Mouse (Mus musculus): ENCODE data around the gene Cnn2.
"Not testable (repeated sequence)": the region's sequence is repeated elsewhere in the genome, so short reads cannot be mapped to it uniquely, and the experiment has no call there.

Cnn2 gene

DNA sequence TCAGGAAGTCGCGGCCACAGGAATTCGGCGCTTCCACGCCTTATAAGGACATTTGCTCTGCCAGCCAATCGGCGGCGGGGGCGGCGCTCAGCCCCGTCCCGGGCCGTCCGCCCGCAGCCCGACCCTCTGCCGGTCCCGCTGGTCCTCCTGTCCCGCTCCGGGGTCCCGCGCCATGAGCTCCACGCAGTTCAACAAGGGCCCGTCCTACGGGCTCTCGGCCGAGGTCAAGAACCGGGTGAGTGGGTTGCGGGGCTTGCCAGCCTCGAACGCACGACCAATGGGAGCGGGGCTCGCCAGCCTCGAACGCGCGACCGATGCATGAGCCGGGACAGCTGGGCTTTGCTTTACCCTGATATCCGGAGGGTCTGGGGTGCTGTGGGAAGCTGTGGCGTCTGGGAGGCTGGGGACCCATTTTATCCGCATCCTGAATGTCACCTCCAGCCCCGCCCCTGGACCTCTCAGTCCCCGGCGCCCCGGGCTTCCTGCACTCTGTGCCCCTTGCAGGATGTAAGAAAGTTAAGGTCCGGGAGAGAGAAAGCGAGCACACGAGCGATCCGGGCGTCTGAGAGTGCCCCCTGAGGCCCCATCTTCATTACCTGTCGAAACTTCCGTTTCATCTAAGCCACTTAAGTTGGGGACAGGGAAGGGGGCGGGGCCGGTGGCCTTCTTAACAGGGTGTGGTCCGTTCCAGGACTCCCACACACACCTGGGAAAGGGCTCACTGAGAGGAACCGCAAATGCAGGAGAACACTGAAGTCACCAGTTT lies at the start of gene Cnn2:
Gene Cnn2, plus strand, starts transcription at position 79 of the 766 bp plus-strand sequence.
- DNase-seq = peak; percentile 34

GRCm38 (mm10) chr10:79940749-79941148 lies 47.6 kb upstream of the Cnn2 start:
- DNase-seq = no peak

DNA sequence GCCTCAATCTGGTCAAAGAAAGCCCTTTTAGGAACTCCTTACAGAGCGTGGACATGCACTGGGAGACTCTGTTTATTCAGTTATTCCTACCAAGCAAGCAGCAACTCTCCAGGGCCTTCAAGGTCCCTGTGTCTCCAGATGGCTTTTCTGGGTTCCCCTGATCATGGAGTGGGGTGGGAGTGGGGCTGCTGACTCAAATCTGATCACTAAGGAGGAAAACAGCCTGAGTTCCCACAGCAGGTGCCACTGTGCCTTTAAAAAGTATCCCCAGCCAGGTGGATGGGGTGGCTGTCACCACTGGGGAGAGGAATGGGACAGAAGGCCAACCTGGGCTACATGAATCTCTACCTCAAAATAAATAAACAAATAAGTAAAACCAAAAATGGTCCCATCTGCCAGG lies 45.4 kb upstream of the Cnn2 start:
- DNase-seq = no peak

GRCm38 (mm10) chr10:79943471-79943901 lies 44.9 kb upstream of the Cnn2 start:
- no peak for DNase-seq

DNA sequence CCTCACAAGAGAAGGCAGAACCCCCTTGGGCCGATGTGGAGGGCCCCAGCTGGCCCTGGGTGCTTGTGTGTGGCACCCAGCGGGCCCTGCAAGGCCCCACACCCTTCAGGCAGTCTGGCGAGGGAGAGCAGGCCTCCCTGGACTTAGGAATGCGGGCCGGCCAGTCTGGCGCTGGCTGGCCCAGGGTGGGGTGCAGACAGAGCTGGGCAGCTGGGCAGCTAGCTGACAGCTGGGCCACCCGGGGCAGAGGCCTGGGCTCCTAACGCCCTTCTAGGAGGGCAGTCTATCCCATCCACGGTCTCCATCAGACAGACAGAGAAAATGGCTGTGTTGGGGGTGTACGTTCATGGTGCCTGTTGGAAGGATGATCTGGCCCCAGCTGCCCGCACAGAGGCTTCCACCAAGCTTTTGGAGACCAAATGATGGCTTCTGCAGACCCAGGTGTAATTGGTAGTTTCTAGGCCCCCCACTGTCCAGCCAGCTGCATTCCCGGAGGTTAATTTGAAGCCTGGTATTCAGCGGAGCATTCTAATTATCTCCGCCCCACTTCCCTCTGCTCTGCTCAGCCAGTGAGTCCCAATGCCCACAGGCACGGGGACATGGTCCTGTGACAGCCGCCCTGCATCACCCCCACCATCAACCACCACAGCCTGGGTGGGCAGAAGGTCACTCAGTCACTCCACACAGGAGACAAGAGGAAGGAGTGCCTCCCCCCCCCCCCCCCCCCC lies 42.7 kb upstream of the Cnn2 start:
- DNase-seq = peak; percentile 96

DNA sequence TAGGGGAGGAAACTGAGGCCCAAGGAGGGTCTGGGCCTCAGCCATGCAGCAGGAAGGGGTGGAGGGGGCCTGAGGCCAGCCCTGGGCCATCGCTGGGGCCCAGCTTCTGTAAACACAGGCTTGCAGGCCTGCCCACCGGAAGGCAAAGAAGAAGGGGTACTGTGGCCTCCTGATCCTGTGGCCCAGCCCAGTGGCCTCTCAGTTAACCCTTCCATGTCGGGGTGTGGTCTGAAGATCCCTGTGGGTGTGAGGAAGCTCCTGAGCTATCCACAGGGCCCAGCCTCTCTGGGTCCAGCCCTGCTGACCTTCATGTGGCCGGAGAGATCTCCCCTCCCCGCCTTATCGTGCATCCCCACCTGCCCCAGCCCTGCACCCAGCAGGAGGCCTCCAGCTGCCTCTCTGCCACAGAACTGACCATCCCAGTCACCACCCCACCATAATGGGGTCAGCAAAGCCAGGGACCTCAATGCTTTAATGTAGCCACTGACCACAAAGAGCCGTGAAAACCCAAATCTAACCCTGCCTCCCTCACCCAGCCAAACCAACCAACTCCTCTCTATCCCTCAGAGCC lies 41.5 kb upstream of the Cnn2 start:
- DNase-seq = peak; percentile 68

- DNase-seq = no peak
These were observed 40.9 kb upstream of the Cnn2 start for GRCm38 (mm10) chr10:79947502-79947901.

- no peak for DNase-seq
These were observed 38.5 kb upstream of the Cnn2 start for GRCm38 (mm10) chr10:79949873-79950272.

DNA sequence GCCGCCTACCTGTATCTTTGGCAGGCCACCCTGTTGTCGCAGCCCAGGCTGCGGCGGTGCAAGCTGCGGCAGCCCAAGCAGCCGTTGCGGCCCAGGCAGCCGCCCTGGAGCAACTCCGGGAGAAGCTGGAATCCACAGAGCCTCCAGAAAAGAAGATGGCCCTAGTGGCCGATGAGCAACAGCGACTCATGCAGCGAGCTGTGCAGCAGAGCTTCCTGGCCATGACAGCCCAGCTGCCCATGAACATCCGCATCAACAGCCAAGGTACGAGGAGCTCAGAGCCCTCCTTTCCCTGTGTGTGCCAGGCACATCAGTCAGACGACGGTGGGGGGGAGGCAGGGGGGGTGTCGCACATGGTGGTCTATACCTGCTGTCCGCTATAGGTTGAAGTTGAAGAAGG lies 37.7 kb upstream of the Cnn2 start:
- no peak for DNase-seq

GRCm38 (mm10) chr10:79953946-79954345 lies 34.4 kb upstream of the Cnn2 start:
- DNase-seq = no peak

DNA sequence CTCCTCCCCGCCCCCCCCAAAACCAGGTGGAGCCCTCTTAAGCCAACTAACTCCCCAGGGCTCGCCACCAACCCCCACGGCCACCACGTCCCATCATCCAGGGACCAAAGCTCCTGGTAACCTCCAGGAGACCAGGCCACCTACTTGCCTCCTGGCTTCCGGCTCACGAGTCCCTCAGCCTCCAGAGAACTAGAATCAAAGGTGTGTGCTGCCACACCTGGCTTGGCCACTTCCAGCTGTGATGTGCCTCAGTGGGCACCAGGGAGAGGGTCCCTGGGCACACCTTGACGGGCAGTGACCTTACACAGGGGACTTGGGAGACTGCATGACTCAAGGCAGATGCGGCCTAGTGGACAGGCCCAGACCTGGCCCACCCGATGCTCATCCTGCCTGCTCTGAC lies 32.7 kb upstream of the Cnn2 start:
- DNase-seq = no peak

DNA sequence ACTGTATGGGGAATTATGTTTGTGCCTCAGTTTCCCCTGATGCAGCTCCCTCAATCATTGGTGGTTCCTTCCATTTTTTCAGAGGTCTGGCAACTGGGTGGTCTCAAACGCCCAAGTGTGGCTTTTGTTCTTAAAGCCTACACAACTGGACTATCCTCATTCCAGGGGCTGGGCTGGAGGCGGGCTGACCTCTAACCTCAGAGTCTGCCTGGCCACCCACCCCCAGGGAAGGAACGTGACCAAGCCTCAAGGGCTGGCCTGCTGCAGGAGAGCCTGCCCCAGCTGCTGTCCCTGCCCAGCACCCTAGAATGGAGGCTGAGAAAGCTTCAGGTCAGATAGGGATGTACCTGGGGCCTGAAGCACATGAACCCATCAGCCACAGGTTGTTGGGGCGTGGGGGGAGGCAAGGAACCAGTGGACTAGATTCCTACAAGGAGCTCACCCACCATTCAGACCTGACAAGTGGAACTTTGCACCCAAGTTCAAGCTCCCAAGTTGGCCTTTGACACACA lies 31.7 kb upstream of the Cnn2 start:
- no peak for DNase-seq

GRCm38 (mm10) chr10:79958140-79958816 lies 30.1 kb upstream of the Cnn2 start:
- peak; percentile 89 for DNase-seq

DNA sequence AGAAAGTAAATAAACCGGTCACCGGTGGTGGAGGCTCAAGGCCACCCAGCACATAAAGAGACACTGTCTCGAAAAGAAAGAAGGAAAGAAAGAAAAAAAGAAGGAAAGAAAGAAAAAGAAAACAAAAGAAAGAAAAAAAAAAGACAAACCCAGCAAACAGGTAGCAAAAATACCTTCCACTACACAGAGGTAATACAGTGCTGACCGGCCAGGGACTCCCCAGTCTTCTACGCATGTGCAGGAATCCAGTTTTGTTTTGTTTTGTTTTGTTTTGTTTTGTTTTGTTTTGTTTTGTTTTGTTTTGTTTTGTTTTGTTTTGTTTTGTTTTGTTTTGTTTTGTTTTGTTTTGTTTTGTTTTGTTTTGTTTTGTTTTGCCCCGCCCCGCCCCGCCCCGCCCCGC lies 29.0 kb upstream of the Cnn2 start:
- not testable (repeated sequence) for DNase-seq

DNA sequence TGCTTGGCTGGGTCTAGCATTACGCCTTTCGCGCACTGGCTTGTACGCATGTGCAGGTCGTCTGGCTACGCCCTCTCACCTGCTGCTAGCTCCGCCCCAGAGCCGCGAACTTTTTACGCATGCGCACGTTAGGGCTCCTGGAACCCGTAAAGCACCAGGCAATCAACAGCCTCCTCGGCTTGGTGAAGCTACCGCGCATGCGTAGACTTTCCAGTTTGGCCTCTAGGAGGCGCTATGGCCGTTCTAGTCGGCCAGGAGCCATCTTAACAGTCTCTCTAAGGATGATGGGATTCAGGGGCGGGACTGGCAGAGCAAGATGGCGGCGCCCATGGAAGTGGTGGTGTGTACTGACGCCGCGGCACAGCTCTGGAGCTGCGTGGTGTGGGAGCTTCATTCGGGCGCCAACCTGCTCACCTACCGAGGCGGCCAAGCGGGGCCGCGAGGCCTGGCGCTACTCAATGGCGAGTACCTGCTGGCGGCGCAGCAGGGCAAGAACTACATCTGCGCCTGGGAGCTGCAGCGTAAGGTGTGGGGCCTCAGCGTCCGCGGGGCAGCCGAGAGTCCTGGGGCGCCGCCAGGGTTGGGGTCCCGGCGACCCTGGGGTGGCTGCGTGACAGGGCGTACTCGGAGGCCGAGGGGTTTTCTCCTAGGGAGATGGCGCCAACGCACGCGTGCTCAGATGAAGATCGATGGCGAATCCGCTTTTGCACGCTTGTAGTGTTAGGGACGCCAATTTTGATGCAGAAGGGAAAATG lies 28.4 kb upstream of the Cnn2 start, which contains the start of gene Wdr18:
Gene Wdr18, plus strand, starts transcription at position 306 of the 755 bp plus-strand sequence.
- DNase-seq = peak; percentile 100

DNA sequence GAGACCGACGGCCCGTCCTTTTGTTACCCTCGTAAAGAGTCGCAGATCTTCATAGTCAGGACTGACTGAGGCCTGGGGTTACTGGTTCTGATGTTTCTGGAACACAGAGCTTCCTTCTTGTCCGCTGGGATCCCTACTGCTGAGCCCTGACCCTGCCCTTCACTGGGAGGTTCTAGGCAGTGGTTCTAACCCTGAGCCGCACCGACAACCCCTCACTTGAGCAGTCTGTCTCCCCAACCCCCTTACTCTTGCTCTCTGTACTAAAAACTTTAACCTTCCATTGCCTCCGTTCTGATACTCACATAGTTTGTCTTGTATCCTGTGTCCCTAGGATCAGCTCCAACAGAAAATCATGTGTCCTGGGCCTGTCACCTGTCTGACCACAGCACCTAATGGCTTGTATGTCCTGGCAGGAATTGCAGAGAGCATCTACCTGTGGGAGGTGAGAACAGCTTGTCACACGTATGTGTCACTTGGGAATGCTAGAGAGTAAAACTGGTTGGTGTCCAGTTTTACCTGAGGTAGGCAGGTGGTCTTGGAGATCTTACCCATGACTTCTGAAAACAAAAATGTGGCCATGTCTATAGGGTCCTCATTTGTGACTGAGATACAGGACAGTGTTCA lies 27.6 kb upstream of the Cnn2 start:
- DNase-seq = no peak

GRCm38 (mm10) chr10:79964727-79965126 lies 23.7 kb upstream of the Cnn2 start:
- no peak for DNase-seq

DNA sequence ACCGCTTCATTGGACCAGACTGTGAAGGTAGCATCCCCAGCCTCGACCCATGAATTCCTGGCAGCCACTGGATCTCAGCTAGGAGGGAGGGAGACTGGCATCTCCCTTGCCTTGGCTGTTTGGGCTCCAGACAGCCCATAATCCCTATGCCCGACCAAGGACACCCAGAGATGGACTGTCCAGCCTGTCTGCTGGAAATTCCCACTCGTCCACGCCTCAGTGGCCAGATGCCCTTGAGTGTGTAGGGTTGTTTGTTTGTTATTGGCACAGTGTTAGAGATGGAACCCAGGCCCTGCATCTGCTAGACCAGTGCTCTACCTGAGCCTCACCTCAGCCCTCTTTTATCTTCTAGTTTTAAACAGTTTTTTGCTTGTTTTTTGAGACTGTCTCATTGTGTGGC lies 23.1 kb upstream of the Cnn2 start:
- DNase-seq = no peak

- DNase-seq = no peak
These were observed 21.4 kb upstream of the Cnn2 start for GRCm38 (mm10) chr10:79966886-79967400.

DNA sequence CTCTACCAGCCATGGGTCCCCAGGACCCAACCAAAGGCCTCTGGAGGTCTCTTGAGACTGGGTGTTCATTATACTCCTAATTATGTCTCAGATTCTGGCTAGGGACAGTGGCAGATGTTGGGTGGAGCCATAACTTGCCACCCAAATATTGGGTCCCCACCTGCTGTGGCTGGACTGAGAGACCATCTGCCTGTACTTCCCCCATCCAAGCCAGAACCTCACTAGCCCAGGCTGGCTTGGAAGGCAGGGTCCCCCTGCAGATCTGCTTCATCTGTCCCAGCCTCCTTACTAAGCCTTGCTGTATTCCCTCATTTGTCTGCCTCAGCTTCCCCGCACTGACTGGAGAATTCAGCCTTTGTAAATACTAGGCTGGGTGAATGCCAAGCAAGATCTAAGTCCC lies 20.2 kb upstream of the Cnn2 start:
- no peak for DNase-seq

- DNase-seq = no peak
These were observed 19.2 kb upstream of the Cnn2 start for GRCm38 (mm10) chr10:79969124-79969568.
